Mouse (Mus musculus) lung, embryonic 15.5 days (tissue): ENCODE measurements at regions not wholly inside any gene's neighbourhood (a gene's known extent, or its start where the extent isn't known, plus 50 kb on each side); places are given as distances from the start of the nearest gene placed in this dataset.

Source experiments
- ATAC-seq: fragments of 200-750 bp; cut with Nextera tagmentation; 2 replicates; pipeline ENCODE4 v1.8.0; 2017; ENCODE audit warnings: moderate number of reproducible peaks, borderline replicate concordance; ENCODE audit not compliant: low FRiP score, low TSS enrichment; ENCODE audit errors: extremely low read depth
- H3K27ac ChIP-seq: fragments of 300-500 bp; sonication (generic); 2 replicates; pipeline ENCODE4 v1.5.1; 2015; ENCODE audit warnings: moderate library complexity, mild to moderate bottlenecking, inconsistent platforms
- H3K27me3 ChIP-seq: fragments of 300-500 bp; sonication (generic); 2 replicates; pipeline ENCODE4 v1.6.1; 2015; ENCODE audit warnings: inconsistent platforms
- H3K36me3 ChIP-seq: fragments of 300-500 bp; sonication (generic); 2 replicates; pipeline ENCODE4 v1.6.1; 2015; ENCODE audit warnings: inconsistent platforms
- H3K4me1 ChIP-seq: fragments of 300-500 bp; sonication (generic); 2 replicates; pipeline ENCODE4 v1.6.1; 2015; ENCODE audit warnings: inconsistent platforms
- H3K4me2 ChIP-seq: fragments of 300-500 bp; sonication (generic); 2 replicates; pipeline ENCODE4 v1.6.1; 2015; ENCODE audit warnings: inconsistent platforms, mild to moderate bottlenecking, moderate library complexity
- H3K4me3 ChIP-seq: fragments of 300-500 bp; sonication (generic); 2 replicates; pipeline ENCODE4 v1.5.1; 2015; ENCODE audit warnings: mild to moderate bottlenecking, inconsistent platforms
- H3K9ac ChIP-seq: fragments of 300-500 bp; sonication (generic); 2 replicates; pipeline ENCODE4 v1.6.1; 2015; ENCODE audit warnings: inconsistent platforms
- H3K9me3 ChIP-seq: fragments of 300-500 bp; sonication (generic); 2 replicates; pipeline ENCODE4 v1.6.1; 2016; ENCODE audit warnings: inconsistent platforms
- WGBS: fragments of 180-500 bp; shearing (Covaris S2); methylation state at CpG from one replicate; pipeline ENCODE4 v1.1.7; 2015; 5-methylcytosine and 5-hydroxymethylcytosine counted together

GRCm38 (mm10) chr3:9884691-9885354, 203.1 kb upstream of the Gm9833 start:
- no peak overlapping the region for H3K4me2 ChIP-seq
- H3K4me3 ChIP-seq: no peak overlapping the region
- H3K27ac ChIP-seq: peak overlapping the region; percentile 80
- no peak overlapping the region for H3K9ac ChIP-seq
- no peaks in the 10 kb centered on the region for H3K27me3 ChIP-seq
- H3K9me3 ChIP-seq: no peaks in the 10 kb centered on the region
- no peaks in the 10 kb centered on the region for H3K36me3 ChIP-seq
- 25% methylated on average over 5 of the region's 5 CpGs for WGBS
- H3K4me1 ChIP-seq: peaks cover 23% of the 10 kb centered on the region
- peak; percentile 75; the same call in 1 of the 2 replicates for ATAC-seq

GRCm38 (mm10) chr3:9885565-9885964, 202.3 kb upstream of the Gm9833 start:
- no peak for ATAC-seq
- no peak overlapping the region for H3K4me2 ChIP-seq
- no peaks in the 10 kb centered on the region for H3K36me3 ChIP-seq
- peak overlapping the region; percentile 80 for H3K27ac ChIP-seq
- H3K27me3 ChIP-seq: no peaks in the 10 kb centered on the region
- H3K9ac ChIP-seq: no peak overlapping the region
- H3K9me3 ChIP-seq: no peaks in the 10 kb centered on the region
- peaks cover 23% of the 10 kb centered on the region for H3K4me1 ChIP-seq
- no peak overlapping the region for H3K4me3 ChIP-seq
- WGBS: 41% methylated on average over 8 of the region's 8 CpGs

- no peaks in the 10 kb centered on the region for H3K36me3 ChIP-seq
- no peak overlapping the region for H3K27ac ChIP-seq
- peaks cover 23% of the 10 kb centered on the region for H3K4me1 ChIP-seq
- no peak overlapping the region for H3K4me3 ChIP-seq
- no peaks in the 10 kb centered on the region for H3K27me3 ChIP-seq
- no peak for ATAC-seq
- no peak overlapping the region for H3K9ac ChIP-seq
- 65% methylated on average over 4 of the region's 4 CpGs for WGBS
- H3K9me3 ChIP-seq: no peaks in the 10 kb centered on the region
- H3K4me2 ChIP-seq: no peak overlapping the region
Observed at GRCm38 (mm10) chr3:9886077-9886476, 201.8 kb upstream of the Gm9833 start.

DNA sequence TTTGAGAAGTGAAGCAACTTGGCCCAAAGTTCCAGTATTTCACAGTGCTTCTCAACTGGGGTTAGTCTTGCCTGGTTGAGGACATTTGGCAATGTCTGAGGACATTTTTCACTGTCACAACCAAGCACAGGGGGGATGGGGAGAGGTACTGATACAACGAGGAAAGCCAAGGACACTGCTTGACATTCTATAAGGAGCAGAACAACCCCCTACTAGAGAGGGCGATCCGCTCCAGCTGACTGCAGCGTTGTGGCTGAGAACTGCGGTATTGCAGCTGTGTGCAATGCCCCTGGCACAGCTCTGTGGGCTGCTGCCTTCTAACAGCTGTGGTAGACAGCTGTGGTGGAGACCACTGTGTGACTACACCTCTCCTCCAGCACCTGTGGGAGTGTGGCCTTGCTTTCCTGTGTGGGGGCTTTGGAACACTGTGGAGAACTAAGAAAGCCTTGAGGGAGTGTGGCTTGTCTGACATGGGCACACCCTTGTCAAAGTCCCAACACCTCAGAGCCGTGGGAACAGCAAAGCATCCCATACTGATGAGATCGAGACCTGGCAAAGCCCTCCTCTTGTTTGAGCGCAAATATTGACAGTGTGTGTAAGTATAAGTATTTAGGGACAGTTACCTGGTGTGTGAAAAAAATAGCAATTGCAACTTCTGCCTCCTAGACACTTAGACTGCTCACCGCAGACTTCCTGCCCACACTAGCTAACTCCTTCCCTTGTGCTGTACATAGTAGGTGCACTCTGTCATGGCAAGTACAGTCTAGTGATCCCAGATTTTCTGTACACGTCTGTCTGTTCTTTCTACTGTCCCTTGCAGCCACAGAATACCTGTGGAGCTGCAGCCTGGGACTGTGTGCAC, 200.9 kb upstream of the Gm9833 start:
- Histone ChIP-seq H3K9me3 (no peaks in the 10 kb centered on the region), H3K4me2 (no peak overlapping the region), H3K4me3 (no peak overlapping the region), H3K36me3 (no peaks in the 10 kb centered on the region), H3K9ac (no peak overlapping the region), H3K27ac (0 out of 2 replicates have a peak overlapping the region, but pooled peaks have one; percentile 41), H3K4me1 (peaks cover 23% of the 10 kb centered on the region), H3K27me3 (no peaks in the 10 kb centered on the region)
- 56% methylated on average over 10 of the region's 10 CpGs for WGBS
- ATAC-seq: peak; percentile 82

DNA sequence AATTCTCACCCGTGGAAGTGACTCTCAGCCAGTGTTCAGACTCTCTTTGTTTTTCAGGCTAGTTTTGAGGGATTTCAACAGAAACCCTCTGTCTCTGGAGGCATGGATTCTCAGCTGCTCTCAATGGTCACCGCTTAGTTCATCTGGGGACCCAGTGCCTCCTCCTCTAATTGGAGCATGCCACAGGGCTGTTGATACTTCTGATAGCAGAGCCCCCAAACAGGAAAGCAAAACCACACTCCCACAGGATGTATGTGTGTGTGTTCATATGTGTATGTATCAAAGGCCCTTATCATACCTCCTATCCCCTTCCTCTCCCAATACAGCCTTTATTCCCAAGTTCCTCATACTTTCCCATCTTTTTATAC, 200.3 kb upstream of the Gm9833 start:
- Histone ChIP-seq H3K27ac (no peak overlapping the region), H3K36me3 (no peaks in the 10 kb centered on the region), H3K4me1 (peaks cover 23% of the 10 kb centered on the region), H3K4me2 (no peak overlapping the region), H3K27me3 (no peaks in the 10 kb centered on the region), H3K4me3 (no peak overlapping the region), H3K9me3 (no peaks in the 10 kb centered on the region), H3K9ac (no peak overlapping the region)
- WGBS: 67% methylated on average over 2 of the region's 2 CpGs
- ATAC-seq: no peak

DNA sequence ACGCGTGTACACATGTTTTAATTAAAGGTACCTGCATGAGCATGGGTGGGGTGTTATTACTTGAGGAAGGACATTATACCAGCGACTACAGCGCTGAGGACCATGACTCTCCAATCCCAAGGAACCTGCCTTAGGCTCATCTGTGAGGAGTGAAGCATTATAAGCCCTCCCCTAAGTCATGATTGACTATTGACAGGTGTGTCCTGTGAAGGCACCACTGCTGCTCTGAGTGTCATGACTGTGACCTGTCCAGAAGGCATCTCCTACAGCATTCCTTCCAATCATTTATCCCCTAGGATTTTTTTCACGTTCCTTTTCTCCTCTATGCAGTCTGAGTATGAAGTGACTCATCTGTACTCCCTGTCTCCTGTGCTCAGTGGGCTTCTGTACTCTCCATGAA, 199.9 kb upstream of the Gm9833 start:
- Histone ChIP-seq H3K27ac (no peak overlapping the region), H3K9ac (no peak overlapping the region), H3K4me3 (no peak overlapping the region), H3K9me3 (no peaks in the 10 kb centered on the region), H3K4me1 (peaks cover 23% of the 10 kb centered on the region), H3K4me2 (no peak overlapping the region), H3K27me3 (no peaks in the 10 kb centered on the region), H3K36me3 (no peaks in the 10 kb centered on the region)
- no peak for ATAC-seq
- 85% methylated on average over 5 of the region's 5 CpGs for WGBS

DNA sequence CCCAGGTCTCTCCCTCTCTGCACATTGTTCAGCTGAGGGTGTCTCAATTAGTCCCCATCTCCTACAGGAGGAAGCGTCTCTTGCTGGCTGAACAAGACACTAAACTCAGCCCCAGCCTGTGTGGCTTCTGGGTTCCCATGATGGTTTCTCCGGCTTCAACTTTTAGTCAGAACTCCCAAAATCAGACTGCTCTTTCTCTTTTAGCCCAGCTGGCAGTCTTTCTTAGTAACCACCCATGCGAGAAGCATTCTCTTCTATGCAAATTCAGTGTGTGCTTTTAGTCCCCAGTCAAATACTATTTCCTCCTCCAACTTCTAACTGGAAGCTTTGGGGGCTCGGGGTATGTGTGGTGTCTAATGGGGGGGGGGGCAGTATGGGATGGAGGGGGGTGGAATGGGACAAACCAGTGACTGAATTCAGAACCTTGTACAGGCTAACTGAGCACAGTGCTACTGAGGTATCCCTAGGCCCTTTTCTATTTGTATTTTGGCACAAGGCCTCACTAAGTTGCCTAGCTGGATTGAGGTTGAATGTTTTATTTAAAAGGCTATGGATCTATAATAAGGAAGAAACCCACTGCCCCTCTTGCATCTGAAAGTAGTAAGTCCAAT, 194.9 kb upstream of the Gm9833 start:
- Histone ChIP-seq H3K4me3 (no peak overlapping the region), H3K9me3 (no peaks in the 10 kb centered on the region), H3K4me2 (no peak overlapping the region), H3K36me3 (no peaks in the 10 kb centered on the region), H3K27ac (no peak overlapping the region), H3K4me1 (no peaks in the 10 kb centered on the region), H3K9ac (no peak overlapping the region), H3K27me3 (no peaks in the 10 kb centered on the region)
- ATAC-seq: no peak
- WGBS: 80% methylated on average over 4 of the region's 4 CpGs

GRCm38 (mm10) chr3:9895396-9896135, 192.3 kb upstream of the Gm9833 start:
- no peaks in the 10 kb centered on the region for H3K27me3 ChIP-seq
- ATAC-seq: no peak
- no peak overlapping the region for H3K27ac ChIP-seq
- no peaks in the 10 kb centered on the region for H3K9me3 ChIP-seq
- no peak overlapping the region for H3K4me3 ChIP-seq
- H3K4me2 ChIP-seq: no peak overlapping the region
- H3K9ac ChIP-seq: no peak overlapping the region
- H3K36me3 ChIP-seq: no peaks in the 10 kb centered on the region
- WGBS: 87% methylated on average over 11 of the region's 11 CpGs
- H3K4me1 ChIP-seq: no peaks in the 10 kb centered on the region

- Histone ChIP-seq H3K36me3 (no peaks in the 10 kb centered on the region), H3K9ac (no peak overlapping the region), H3K4me1 (no peaks in the 10 kb centered on the region), H3K27ac (no peak overlapping the region), H3K4me2 (no peak overlapping the region), H3K4me3 (no peak overlapping the region), H3K27me3 (no peaks in the 10 kb centered on the region), H3K9me3 (no peaks in the 10 kb centered on the region)
- WGBS: 81% methylated on average over 5 of the region's 5 CpGs
- ATAC-seq: no peak
Observed at GRCm38 (mm10) chr3:9896303-9896702, 191.6 kb upstream of the Gm9833 start.

DNA sequence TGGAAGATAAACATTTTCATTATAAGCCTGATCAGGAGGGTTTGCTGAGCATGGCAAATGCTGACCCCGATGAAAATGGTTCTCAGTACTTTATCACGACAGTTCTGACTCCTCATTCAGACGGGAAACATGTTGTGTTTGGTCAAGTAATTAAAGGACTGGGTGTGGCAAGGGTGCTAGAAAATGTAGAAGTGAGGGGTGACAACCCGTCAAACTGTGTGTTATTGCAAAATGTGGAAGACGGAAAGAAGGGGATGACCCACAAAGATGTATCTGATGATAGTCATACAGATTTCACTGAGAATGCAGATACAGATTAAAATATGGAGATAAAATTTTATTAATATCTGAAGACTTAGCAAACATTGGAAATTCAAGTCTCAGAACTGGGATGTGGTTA, 186.2 kb upstream of the Gm9833 start:
- H3K27me3 ChIP-seq: no peaks in the 10 kb centered on the region

DNA sequence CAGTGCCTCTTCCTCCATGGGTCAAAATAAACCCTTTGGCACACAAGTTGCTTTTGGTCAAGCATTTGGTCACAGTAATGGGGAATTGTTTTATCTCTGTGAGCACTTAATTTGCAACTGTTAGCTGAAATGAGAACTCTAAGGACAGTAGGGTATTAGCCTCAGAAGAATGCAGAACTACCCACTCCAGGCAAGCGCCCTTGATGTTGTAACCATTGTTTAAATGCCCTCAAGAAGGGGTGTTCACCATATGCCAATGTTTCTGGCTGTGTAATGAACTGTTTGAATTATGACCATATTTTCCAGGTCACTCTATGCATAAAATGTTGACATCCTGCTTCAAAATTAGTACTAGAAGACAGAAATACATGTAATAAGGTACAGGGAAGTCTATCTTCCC, 174.6 kb upstream of the Gm9833 start:
- 76% methylated on average over 1 of the region's 1 CpGs for WGBS
- no peak overlapping the region for H3K4me3 ChIP-seq
- no peaks in the 10 kb centered on the region for H3K4me1 ChIP-seq
- no peak overlapping the region for H3K9ac ChIP-seq
- H3K4me2 ChIP-seq: no peak overlapping the region
- no peak overlapping the region for H3K27ac ChIP-seq
- ATAC-seq: no peak
- H3K36me3 ChIP-seq: no peaks in the 10 kb centered on the region
- H3K9me3 ChIP-seq: no peaks in the 10 kb centered on the region
- H3K27me3 ChIP-seq: no peaks in the 10 kb centered on the region

More for the DNA sequence above, 186.2 kb upstream of the Gm9833 start:
- H3K27ac ChIP-seq: no peak overlapping the region
- H3K4me3 ChIP-seq: no peak overlapping the region
- WGBS: 57% methylated on average over 5 of the region's 5 CpGs
- H3K9me3 ChIP-seq: no peaks in the 10 kb centered on the region
- no peak overlapping the region for H3K4me2 ChIP-seq
- no peak overlapping the region for H3K9ac ChIP-seq
- no peaks in the 10 kb centered on the region for H3K36me3 ChIP-seq
- H3K4me1 ChIP-seq: no peaks in the 10 kb centered on the region
- ATAC-seq: no peak
